Mouse (Mus musculus) kidney, adult 2 months (tissue): ENCODE measurements around the gene Gm5105.

Source experiments
- CTCF ChIP-seq: fragments of 200-500 bp; conservative IDR thresholded peaks from 2 replicates; pipeline ENCODE4 v1.5.1; 2011; ENCODE audit warnings: low read depth, mild to moderate bottlenecking, control low read depth, low read length, moderate library complexity, mixed read lengths; ENCODE audit not compliant: insufficient read depth, insufficient read length
- POLR2A ChIP-seq: fragments of 200-500 bp; IDR thresholded peaks from one replicate; pipeline ENCODE4 v1.6.1; 2011; ENCODE audit warnings: low read depth, low read length, control low read depth

DNA sequence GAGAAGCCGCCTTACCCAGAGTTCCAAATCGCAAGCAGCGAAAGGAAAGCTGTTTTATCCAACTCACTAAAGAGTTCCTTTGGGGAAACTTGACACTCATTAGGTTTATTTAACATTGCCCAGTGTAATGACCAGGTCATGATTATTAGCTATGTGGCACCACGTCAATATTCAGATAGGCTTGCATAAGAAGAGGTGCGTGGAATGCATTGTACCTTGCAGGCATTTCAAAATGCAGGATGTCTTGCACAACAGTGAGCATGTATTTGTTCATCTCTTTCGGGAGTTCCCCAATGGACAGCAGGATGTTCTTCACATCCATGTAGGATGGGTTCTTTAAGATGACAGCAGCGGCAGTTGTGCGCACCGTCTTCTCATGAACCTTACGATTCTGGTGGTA is 39.7 kb upstream of the Gm5105 start:
- TF ChIP-seq CTCF (no peak), POLR2A (no peak)
